Mouse (Mus musculus) limb, embryonic 10.5 days (tissue): ENCODE results near the gene Cblb. TPM values are rescaled to one million over a fixed set of nuclear protein-coding genes. Genes with fewer than 3 reads are reported as not detected.

Experiments used
- DNase-seq: peaks from one replicate; pipeline ENCODE4 v3.0.0-alpha.2; 2017; ENCODE audit warnings: low spot score
- H3K27ac ChIP-seq: fragments of 300-500 bp; sonication (generic); 2 replicates; pipeline ENCODE4 v1.5.1; 2016; ENCODE audit warnings: mild to moderate bottlenecking
- H3K27me3 ChIP-seq: fragments of 300-500 bp; sonication (generic); 2 replicates; pipeline ENCODE4 v1.6.1; 2016; ENCODE audit warnings: low read depth, mild to moderate bottlenecking; ENCODE audit not compliant: poor library complexity, severe bottlenecking
- H3K36me3 ChIP-seq: fragments of 300-500 bp; sonication (generic); 2 replicates; pipeline ENCODE4 v1.6.1; 2016; ENCODE audit warnings: mild to moderate bottlenecking, moderate library complexity
- H3K4me1 ChIP-seq: fragments of 300-500 bp; sonication (generic); 2 replicates; pipeline ENCODE4 v1.6.1; 2016
- H3K4me3 ChIP-seq: fragments of 300-500 bp; sonication (generic); 2 replicates; pipeline ENCODE4 v1.5.1; 2016; ENCODE audit warnings: mild to moderate bottlenecking, moderate library complexity
- H3K9me3 ChIP-seq: fragments of 300-500 bp; sonication (generic); replicated peaks from 2 replicates; pipeline ENCODE4 v1.6.1; 2016; ENCODE audit warnings: mild to moderate bottlenecking
- WGBS: fragments of 180-500 bp; shearing (Covaris S2); methylation state at CpG from one replicate; pipeline ENCODE4 v1.1.7; 2016; 5-methylcytosine and 5-hydroxymethylcytosine counted together
- polyA plus RNA-seq: library from polyadenylated mRNA; unstranded; fragments of >200 nt; fragmentation: Nextera tagmentation; extraction: Ambion mirVana; gene quantifications from 2 replicates; pipeline ENCODE4 v1.2.1, GENCODE M21; 2016

The Cblb gene
- polyA plus RNA-seq, 1 experiment from 2014 or later = 34.6 TPM

DNA sequence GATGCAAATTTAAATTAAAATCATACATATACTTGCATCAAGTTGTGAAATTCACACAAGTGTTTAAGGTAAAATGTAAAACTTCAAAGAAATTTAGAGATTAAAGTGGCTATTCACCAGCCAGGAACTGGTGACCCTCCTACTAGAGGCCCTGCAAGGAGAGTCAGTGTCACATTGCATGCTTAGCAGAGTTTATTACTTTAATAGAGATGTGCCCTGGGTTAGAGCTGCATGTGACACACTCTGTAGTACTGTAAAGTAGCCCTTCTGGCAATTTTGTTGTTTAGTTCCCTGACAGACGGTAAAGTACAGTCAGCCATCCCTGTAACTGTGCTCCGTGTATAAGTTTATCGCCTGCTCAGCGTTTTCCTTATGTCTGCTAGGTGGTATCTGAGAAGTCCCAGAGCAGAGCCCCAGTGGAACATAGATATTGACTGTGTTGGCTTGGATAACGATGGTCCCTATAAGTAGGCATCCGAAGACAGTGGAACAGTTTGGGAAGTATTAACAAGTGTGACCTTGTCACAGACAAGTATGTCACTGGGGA, 129.0 kb downstream of the Cblb start:
- H3K27me3 ChIP-seq = no peaks in the 10 kb centered on the region

DNA sequence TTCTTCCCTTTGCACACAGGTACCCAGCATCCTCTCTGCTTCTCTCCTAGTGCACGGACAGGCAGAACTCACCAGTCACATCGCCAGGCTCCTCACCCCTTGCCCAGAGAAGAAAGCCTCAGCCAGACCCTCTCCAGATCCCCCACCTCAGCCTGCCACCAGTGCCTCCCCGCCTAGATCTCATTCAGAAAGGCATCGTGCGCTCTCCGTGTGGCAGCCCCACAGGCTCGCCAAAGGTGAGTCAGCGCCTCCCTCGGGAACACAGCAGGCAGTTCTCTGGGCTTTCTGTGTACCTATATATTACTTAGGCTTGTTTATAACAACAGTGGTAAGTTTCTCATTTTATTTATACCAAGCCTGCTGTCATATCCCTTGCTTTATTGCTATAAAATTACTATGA, 133.2 kb downstream of the Cblb start:
- WGBS = 91% methylated on average over 9 of the region's 9 CpGs

More for the DNA sequence above, 129.0 kb downstream of the Cblb start:
- Histone ChIP-seq H3K36me3 (peaks cover 69% of the 10 kb centered on the region), H3K4me3 (no peak overlapping the region), H3K4me1 (no peaks in the 10 kb centered on the region), H3K27ac (no peak overlapping the region), H3K9me3 (no peaks in the 10 kb centered on the region)
- WGBS = 94% methylated on average over 6 of the region's 6 CpGs
- no peak for DNase-seq

DNA sequence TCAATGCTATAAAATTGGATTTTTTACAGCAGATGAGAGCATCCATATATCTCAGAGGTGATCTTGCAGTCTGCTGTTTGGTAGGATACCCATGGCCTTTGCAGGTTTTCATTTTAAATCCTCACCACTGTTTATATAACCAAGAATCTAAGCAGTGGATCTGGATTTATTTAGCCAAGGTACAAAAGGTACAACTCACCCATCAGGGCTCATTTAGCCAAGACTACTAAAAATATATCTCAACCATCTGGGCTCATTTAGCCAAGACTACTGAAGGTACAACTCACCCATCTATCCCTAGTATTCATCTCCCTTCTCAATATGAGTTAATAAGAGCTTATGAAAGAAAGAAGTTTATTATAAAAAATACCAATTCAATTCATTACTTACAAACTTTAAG, 142.2 kb downstream of the Cblb start:
- Histone ChIP-seq H3K4me1 (no peaks in the 10 kb centered on the region), H3K27me3 (no peaks in the 10 kb centered on the region), H3K36me3 (peaks cover 73% of the 10 kb centered on the region), H3K27ac (no peak overlapping the region), H3K9me3 (no peaks in the 10 kb centered on the region), H3K4me3 (no peak overlapping the region)
- no peak for DNase-seq

More for the DNA sequence above, 133.2 kb downstream of the Cblb start:
- Histone ChIP-seq H3K9me3 (no peaks in the 10 kb centered on the region), H3K27me3 (no peaks in the 10 kb centered on the region), H3K27ac (no peak overlapping the region), H3K4me1 (no peaks in the 10 kb centered on the region), H3K4me3 (no peak overlapping the region), H3K36me3 (peaks cover 66% of the 10 kb centered on the region)
- no peak for DNase-seq

GRCm38 (mm10) chr16:52179839-52180238, 148.8 kb downstream of the Cblb start:
- WGBS = 96% methylated on average over 3 of the region's 3 CpGs

GRCm38 (mm10) chr16:52182057-52182456, 151.0 kb downstream of the Cblb start:
- Histone ChIP-seq H3K27me3 (no peaks in the 10 kb centered on the region), H3K9me3 (no peaks in the 10 kb centered on the region), H3K27ac (no peak overlapping the region), H3K36me3 (peaks cover 74% of the 10 kb centered on the region), H3K4me3 (no peak overlapping the region), H3K4me1 (no peaks in the 10 kb centered on the region)
- DNase-seq = no peak
- 86% methylated on average over 7 of the region's 7 CpGs for WGBS

More at GRCm38 (mm10) chr16:52179839-52180238, 148.8 kb downstream of the Cblb start:
- no peak for DNase-seq
- Histone ChIP-seq H3K4me1 (no peaks in the 10 kb centered on the region), H3K9me3 (no peaks in the 10 kb centered on the region), H3K27ac (no peak overlapping the region), H3K4me3 (no peak overlapping the region), H3K36me3 (peaks cover 67% of the 10 kb centered on the region), H3K27me3 (no peaks in the 10 kb centered on the region)

- peaks cover 82% of the 10 kb centered on the region for H3K36me3 ChIP-seq
- no peaks in the 10 kb centered on the region for H3K27me3 ChIP-seq
- no peak overlapping the region for H3K4me3 ChIP-seq
- WGBS = 91% methylated on average over 10 of the region's 10 CpGs
- no peaks in the 10 kb centered on the region for H3K9me3 ChIP-seq
- no peaks in the 10 kb centered on the region for H3K4me1 ChIP-seq
- no peak for DNase-seq
- H3K27ac ChIP-seq = no peak overlapping the region
Observed at GRCm38 (mm10) chr16:52184350-52184749, 153.3 kb downstream of the Cblb start.

DNA sequence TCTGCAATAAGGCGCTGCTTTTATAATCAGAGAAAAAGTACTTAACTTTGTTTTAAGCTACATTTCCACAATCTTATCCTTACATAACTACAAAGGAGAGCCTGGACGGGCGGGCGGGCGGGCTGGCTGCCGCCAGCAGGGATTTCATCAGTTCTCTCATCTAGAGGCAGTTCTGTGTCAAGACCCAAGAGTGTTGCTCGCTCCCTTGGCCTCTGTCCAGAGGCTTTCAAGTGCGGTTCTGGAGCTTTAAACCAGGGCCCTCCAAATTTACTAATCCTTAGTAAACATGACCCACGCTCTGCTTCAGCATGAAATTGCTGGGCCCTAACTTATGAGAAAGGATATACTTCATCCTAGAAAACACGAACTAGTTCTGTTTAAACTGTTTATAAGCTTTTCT, 155.7 kb downstream of the Cblb start:
- Histone ChIP-seq H3K4me1 (no peaks in the 10 kb centered on the region), H3K9me3 (no peaks in the 10 kb centered on the region), H3K27me3 (no peaks in the 10 kb centered on the region), H3K4me3 (no peak overlapping the region), H3K36me3 (peaks cover 90% of the 10 kb centered on the region), H3K27ac (no peak overlapping the region)
- WGBS = 90% methylated on average over 10 of the region's 10 CpGs
- no peak for DNase-seq

- no peaks in the 10 kb centered on the region for H3K27me3 ChIP-seq
- H3K27ac ChIP-seq = no peak overlapping the region
- H3K4me3 ChIP-seq = no peak overlapping the region
- no peak for DNase-seq
- H3K36me3 ChIP-seq = peaks cover 94% of the 10 kb centered on the region
- no peaks in the 10 kb centered on the region for H3K9me3 ChIP-seq
- WGBS = 72% methylated on average over 2 of the region's 2 CpGs
- no peaks in the 10 kb centered on the region for H3K4me1 ChIP-seq
Observed at GRCm38 (mm10) chr16:52189103-52189502, 158.1 kb downstream of the Cblb start.

DNA sequence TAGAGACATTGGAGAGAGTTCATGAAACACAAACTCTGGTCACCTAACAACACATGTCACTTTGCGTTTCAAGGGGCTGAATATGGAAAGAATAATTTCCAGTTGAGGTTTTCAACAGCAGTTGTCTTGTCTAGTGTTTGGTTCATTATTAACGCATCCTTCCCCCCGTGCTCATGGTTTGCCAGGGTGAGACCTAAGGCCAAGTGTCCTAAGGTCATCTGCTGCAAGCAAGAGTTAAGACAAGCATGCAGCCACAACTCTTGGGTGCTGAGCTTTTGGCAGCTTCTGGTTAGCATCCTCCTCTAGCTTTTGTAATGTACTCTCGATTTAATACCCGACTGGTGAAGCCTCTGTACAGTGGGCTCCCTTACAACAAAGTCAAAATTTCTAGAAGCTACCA, 159.7 kb downstream of the Cblb start:
- Histone ChIP-seq H3K27me3 (no peaks in the 10 kb centered on the region), H3K9me3 (no peaks in the 10 kb centered on the region), H3K36me3 (peaks cover 94% of the 10 kb centered on the region), H3K4me3 (no peak overlapping the region), H3K4me1 (no peaks in the 10 kb centered on the region), H3K27ac (no peak overlapping the region)
- WGBS = 92% methylated on average over 5 of the region's 5 CpGs
- DNase-seq = no peak

DNA sequence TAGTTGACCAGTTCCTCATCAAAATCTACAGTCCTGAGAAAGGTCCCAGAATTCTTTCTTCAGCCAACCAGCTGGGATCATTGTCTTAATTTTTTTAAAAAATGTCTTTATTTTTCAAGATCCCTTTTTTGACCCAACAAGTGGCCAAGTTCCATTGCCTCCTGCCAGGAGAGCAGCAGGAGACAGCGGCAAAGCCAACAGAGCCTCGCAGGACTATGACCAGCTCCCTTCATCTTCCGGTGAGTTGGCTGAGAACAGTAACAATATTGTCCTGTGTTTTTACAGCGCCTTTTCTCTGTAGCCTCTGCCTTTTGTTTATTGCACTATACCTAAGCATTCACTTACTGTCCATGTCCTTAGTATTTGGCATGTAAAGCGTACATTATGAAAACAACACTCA, 163.0 kb downstream of the Cblb start:
- Histone ChIP-seq H3K36me3 (peaks cover 86% of the 10 kb centered on the region), H3K4me3 (no peak overlapping the region), H3K9me3 (no peaks in the 10 kb centered on the region), H3K4me1 (no peaks in the 10 kb centered on the region), H3K27ac (no peak overlapping the region), H3K27me3 (no peaks in the 10 kb centered on the region)
- WGBS = 95% methylated on average over 5 of the region's 5 CpGs
- DNase-seq = no peak

GRCm38 (mm10) chr16:52194866-52195265, 163.8 kb downstream of the Cblb start:
- H3K4me1 ChIP-seq = no peaks in the 10 kb centered on the region
- H3K27me3 ChIP-seq = no peaks in the 10 kb centered on the region
- no peak overlapping the region for H3K27ac ChIP-seq
- H3K36me3 ChIP-seq = peaks cover 78% of the 10 kb centered on the region
- WGBS = 95% methylated on average over 3 of the region's 3 CpGs
- H3K9me3 ChIP-seq = no peaks in the 10 kb centered on the region
- DNase-seq = no peak
- H3K4me3 ChIP-seq = no peak overlapping the region

- H3K9me3 ChIP-seq = no peaks in the 10 kb centered on the region
- H3K27me3 ChIP-seq = no peaks in the 10 kb centered on the region
- peaks cover 58% of the 10 kb centered on the region for H3K36me3 ChIP-seq
- 94% methylated on average over 7 of the region's 7 CpGs for WGBS
- no peak overlapping the region for H3K27ac ChIP-seq
- DNase-seq = no peak
- H3K4me1 ChIP-seq = no peaks in the 10 kb centered on the region
- no peak overlapping the region for H3K4me3 ChIP-seq
Observed at GRCm38 (mm10) chr16:52200107-52200506, 169.1 kb downstream of the Cblb start.

DNA sequence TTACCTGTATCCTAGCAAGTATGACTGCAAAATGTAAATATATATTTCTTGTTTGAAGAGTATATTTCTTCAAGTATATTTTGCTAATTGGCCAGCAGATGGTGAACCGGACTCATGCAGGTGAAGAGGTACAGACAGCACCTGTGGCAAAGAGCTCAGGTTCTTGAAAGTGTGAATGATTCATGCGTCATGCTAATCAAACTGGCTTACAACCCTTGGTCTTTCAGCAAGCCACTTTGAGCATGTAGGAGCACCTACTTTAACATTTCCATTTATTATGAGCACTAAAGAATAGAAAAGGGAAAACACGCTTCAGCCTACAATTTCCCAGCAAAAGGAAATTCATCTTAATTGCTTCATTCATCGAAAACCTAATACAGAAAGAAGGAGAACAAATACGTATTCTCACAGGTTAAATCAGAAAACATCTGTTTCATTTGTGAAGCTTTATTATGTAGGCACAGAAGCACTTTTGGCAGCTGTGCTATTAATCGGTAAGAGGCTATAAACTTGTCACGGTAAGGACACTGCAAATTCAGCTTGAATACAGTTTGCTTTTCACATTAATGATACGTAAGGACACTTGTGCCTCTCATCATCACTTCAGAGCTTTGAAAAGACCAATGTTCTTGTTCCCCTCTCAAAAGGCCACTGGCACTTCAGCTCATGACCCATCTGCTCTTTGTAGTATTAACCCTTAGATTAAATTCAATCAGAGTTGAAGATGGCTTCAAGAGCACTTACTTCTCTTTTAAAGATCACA, 180.0 kb downstream of the Cblb start:
- Histone ChIP-seq H3K9me3 (no peaks in the 10 kb centered on the region), H3K27ac (no peak overlapping the region), H3K4me3 (no peak overlapping the region), H3K36me3 (peaks cover 11% of the 10 kb centered on the region), H3K27me3 (no peaks in the 10 kb centered on the region), H3K4me1 (no peaks in the 10 kb centered on the region)
- DNase-seq = no peak
- WGBS = 93% methylated on average over 8 of the region's 8 CpGs
